Mouse (Mus musculus) frontal cortex, postnatal 14 days (tissue): Measurements from ENCODE around the gene Maml1.

Experiments
- DNase-seq, 2 experiments: peaks; one replicate each; pipeline ENCODE4 v3.0.0; 2022; ENCODE audit warnings: low spot score in 2 of 2

Maml1 gene

GRCm38 (mm10) chr11:50240235-50240911, 51.7 kb downstream of the Maml1 start:
- no peak for DNase-seq

GRCm38 (mm10) chr11:50238821-50239791, 53.0 kb downstream of the Maml1 start:
- no peak for DNase-seq

- DNase-seq, result no peak
These were observed 53.8 kb downstream of the Maml1 start, which contains the start of gene Ltc4s for GRCm38 (mm10) chr11:50238324-50238723. Ltc4s (minus strand) TSS chr11:50238616.

- DNase-seq, result no peak
These were observed 54.9 kb downstream of the Maml1 start for GRCm38 (mm10) chr11:50236937-50237835.

GRCm38 (mm10) chr11:50236540-50236936, 55.6 kb downstream of the Maml1 start:
- peak; percentile 68 for DNase-seq

GRCm38 (mm10) chr11:50234606-50235005, 57.5 kb downstream of the Maml1 start:
- no peak for DNase-seq

- no peak for DNase-seq
These were observed 58.1 kb downstream of the Maml1 start for GRCm38 (mm10) chr11:50233993-50234392.

- DNase-seq, result no peak
These were observed 59.1 kb downstream of the Maml1 start for GRCm38 (mm10) chr11:50233022-50233421.

GRCm38 (mm10) chr11:50231411-50231810, 60.7 kb downstream of the Maml1 start:
- DNase-seq, result no peak

- DNase-seq, result no peak
These were observed 61.4 kb downstream of the Maml1 start for GRCm38 (mm10) chr11:50230481-50231304.

GRCm38 (mm10) chr11:50229252-50229910, 62.7 kb downstream of the Maml1 start:
- DNase-seq, result no peak

GRCm38 (mm10) chr11:50228772-50229171, 63.3 kb downstream of the Maml1 start:
- no peak for DNase-seq

GRCm38 (mm10) chr11:50227736-50228135, 64.4 kb downstream of the Maml1 start:
- peak in 1 of 2 experiments; percentile 5 for DNase-seq

GRCm38 (mm10) chr11:50227226-50227625, 64.9 kb downstream of the Maml1 start:
- DNase-seq, result peak in 1 of 2 experiments; percentile 4

GRCm38 (mm10) chr11:50226406-50226805, 65.7 kb downstream of the Maml1 start:
- peak in 1 of 2 experiments; percentile 12 for DNase-seq

- no peak for DNase-seq
These were observed 66.3 kb downstream of the Maml1 start for GRCm38 (mm10) chr11:50225611-50226378.

GRCm38 (mm10) chr11:50224671-50225530, 67.2 kb downstream of the Maml1 start:
- peak; percentile 69 to 76 for DNase-seq
